Mouse (Mus musculus): ENCODE measurements around the gene Smyd1. TPM values are rescaled to one million over a fixed set of nuclear protein-coding genes. Genes with fewer than 3 reads are reported as not detected.
"Not testable (repeated sequence)": the region's sequence is repeated elsewhere in the genome, so short reads cannot be mapped to it uniquely, and the experiment has no call there.

Gene Smyd1
- total RNA-seq, 2 experiments from 2014 or later: not detected

- ATAC-seq (replicated peaks; ENCODE audit: low FRiP score, low TSS enrichment, poor library complexity, severe bottlenecking): peak; percentile 43; the same call in 1 of the 2 replicates
These were observed 52.9 kb downstream of the Smyd1 start for GRCm38 (mm10) chr6:71268929-71269685.

GRCm38 (mm10) chr6:71267603-71268002, 54.4 kb downstream of the Smyd1 start:
- not testable (repeated sequence) for ATAC-seq (replicated peaks; ENCODE audit: low FRiP score, low TSS enrichment, poor library complexity, severe bottlenecking)

GRCm38 (mm10) chr6:71262142-71262833, 59.7 kb downstream of the Smyd1 start:
- ATAC-seq (replicated peaks; ENCODE audit: low FRiP score, low TSS enrichment, poor library complexity, severe bottlenecking): no peak

GRCm38 (mm10) chr6:71261060-71261459, 61.0 kb downstream of the Smyd1 start:
- ATAC-seq (replicated peaks; ENCODE audit: low FRiP score, low TSS enrichment, poor library complexity, severe bottlenecking): no peak

- ATAC-seq (replicated peaks; ENCODE audit: low FRiP score, low TSS enrichment, poor library complexity, severe bottlenecking): peak; percentile 96
These were observed 61.9 kb downstream of the Smyd1 start for GRCm38 (mm10) chr6:71260051-71260640.

DNA sequence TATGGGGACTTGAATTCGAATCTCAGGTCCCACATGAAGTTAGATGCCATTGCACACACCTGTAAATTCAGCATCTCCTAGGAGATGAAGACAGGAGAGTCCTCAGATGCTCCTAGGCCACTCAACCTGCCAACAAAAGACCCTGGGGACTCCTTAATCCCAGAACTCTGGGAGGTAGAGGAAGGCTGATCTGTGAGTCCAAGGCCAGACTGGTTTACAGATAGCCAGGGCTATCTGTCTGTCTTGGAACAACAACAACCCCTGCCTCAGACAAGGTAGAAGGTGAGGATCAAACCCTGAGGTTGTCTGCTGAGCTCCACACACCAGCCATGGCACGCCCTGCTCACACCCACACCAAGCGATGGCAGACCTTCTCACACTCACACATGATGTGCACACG, 62.9 kb downstream of the Smyd1 start:
- no peak for ATAC-seq (replicated peaks; ENCODE audit: low FRiP score, low TSS enrichment, poor library complexity, severe bottlenecking)

GRCm38 (mm10) chr6:71258562-71258961, 63.5 kb downstream of the Smyd1 start:
- ATAC-seq (replicated peaks; ENCODE audit: low FRiP score, low TSS enrichment, poor library complexity, severe bottlenecking): no peak

GRCm38 (mm10) chr6:71257375-71257774, 64.7 kb downstream of the Smyd1 start:
- no peak for ATAC-seq (replicated peaks; ENCODE audit: low FRiP score, low TSS enrichment, poor library complexity, severe bottlenecking)

DNA sequence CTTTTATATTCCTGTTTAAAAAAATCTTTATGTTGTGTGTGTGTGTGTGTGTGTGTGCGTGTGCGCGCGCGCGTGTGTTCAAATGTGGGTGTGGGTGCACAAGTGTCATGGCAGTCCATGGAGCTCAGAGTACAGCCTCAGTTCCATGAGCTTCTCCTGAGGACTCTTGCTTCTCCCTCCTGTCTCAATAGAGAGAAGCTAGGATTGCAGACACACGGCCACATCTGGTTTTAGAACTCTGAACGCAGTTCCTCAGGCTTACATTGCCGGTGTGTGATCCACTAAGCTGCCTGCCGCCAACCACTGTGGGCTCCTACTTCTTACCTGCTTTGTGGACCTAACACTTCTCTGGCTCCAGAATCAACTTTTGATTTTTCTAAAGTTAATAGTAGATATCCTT, 65.9 kb downstream of the Smyd1 start:
- no peak for ATAC-seq (replicated peaks; ENCODE audit: low FRiP score, low TSS enrichment, poor library complexity, severe bottlenecking)

DNA sequence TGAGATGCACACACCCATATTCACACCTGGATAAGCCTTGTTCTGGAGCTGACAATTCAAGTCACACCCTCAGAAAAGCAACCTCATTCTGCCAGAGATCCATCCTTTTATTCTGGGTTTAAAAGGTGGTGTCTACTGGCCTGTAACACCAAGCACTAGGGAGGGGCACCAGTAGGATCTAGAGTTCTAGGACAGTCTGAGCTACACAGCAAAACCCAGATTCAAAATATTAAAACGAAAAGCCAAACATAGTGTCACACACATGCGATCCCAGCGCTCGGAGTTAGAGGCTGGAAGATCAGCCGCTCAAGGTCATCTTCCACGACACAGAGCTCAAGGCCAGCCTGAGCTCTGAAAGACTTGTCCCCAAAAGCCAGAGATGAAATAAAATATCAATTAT, 67.6 kb downstream of the Smyd1 start:
- no peak for ATAC-seq (replicated peaks; ENCODE audit: low FRiP score, low TSS enrichment, poor library complexity, severe bottlenecking)

DNA sequence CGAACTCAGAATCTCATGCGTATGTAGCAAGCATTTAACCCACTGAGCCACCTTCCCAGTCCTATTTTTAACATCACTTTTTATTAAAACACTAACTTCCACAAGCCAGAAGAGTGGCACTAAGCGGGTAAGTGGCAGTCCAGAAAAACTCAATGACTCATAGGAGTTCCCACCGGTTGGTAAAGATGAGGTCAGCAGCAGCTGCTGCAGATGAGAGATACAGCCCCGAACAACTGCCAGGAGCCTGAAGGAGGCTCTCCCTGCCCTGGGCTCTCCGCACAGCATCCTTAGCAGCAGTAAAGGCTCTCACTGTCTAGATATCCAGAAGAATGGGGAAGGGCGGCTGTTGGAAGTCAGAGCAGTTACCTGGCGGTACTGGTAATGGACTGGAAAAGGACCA, 71.1 kb downstream of the Smyd1 start:
- 0 out of 2 replicates have a peak, but pooled peaks have one; percentile 57 for ATAC-seq (replicated peaks; ENCODE audit: low FRiP score, low TSS enrichment, poor library complexity, severe bottlenecking)

DNA sequence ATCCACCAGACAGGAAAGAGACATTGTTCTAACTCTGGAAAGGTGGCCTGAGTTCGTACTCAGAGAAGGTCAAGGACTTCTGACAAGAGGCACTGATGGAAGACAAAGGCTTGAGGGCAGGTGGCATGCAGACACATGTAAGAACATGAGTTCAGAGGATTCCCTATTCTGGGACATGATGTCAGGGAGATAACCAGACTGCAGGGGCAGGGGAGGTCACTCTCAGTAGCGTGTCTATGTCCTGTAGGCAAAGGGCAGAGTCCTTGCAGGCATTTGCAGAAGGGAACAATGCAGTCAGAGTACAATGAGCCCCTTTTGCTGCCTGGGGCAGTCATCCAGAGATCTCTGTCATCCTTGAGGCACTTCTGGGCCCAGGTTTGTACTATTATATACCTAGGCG, 72.4 kb downstream of the Smyd1 start:
- no peak for ATAC-seq (replicated peaks; ENCODE audit: low FRiP score, low TSS enrichment, poor library complexity, severe bottlenecking)

- ATAC-seq (replicated peaks; ENCODE audit: low FRiP score, low TSS enrichment, poor library complexity, severe bottlenecking): no peak
These were observed 73.6 kb downstream of the Smyd1 start for GRCm38 (mm10) chr6:71248420-71248819.

DNA sequence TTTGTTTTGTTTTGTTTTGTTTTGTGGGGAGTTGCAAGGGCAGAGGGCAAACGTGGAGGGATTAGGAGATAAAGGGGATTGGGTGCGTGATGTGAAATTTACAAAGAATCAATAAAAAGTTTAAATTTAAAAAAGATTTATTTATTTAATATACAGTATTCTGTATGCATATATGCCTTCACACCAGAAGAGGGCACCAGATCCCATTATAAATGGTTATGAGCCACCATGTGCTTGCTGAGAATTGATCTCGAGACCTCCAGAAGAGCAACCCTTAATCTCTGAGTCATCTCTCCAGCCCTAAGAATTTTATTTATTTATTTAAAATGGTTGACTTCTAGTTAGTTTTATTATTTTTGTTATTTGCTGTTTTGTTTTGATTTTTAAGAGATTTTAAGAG, 78.8 kb downstream of the Smyd1 start:
- no peak for ATAC-seq (replicated peaks; ENCODE audit: low FRiP score, low TSS enrichment, poor library complexity, severe bottlenecking)

GRCm38 (mm10) chr6:71242811-71243210, 79.2 kb downstream of the Smyd1 start:
- ATAC-seq (replicated peaks; ENCODE audit: low FRiP score, low TSS enrichment, poor library complexity, severe bottlenecking): no peak

GRCm38 (mm10) chr6:71240831-71241230, 81.2 kb downstream of the Smyd1 start:
- ATAC-seq (replicated peaks; ENCODE audit: low FRiP score, low TSS enrichment, poor library complexity, severe bottlenecking): no peak

DNA sequence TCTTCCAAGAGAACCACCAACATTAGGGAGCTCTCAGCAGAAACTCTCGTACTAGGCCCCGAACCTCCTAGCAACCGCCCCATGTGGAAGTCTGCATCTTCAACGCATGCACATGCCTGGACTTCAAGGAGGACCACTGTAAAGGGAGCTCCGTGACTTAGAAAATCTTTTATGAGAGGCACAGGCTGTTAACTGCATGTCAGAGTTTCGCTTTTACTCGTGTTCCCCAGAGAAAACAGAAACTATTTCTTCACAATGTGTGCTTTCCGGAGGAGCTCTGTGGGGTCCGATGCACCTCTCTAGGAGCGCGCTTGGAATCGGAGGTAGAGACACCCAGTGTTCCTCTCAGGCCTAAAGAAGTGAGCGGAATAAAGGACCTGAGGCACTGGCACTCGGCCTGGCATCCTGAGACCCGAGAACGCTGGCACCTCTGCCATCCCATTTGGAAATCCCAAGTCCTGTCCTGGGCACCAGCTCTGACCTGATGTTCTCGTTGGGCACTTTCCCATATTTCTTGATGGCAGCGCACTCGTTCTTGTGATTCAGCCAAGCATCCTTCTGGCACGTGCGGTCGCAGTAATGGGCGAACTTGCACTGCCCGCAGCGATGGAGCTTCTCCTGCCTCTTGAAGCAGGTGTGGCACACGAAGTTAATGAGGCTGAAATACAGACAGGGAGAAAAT, 82.8 kb downstream of the Smyd1 start:
- no peak for ATAC-seq (replicated peaks; ENCODE audit: low FRiP score, low TSS enrichment, poor library complexity, severe bottlenecking)

DNA sequence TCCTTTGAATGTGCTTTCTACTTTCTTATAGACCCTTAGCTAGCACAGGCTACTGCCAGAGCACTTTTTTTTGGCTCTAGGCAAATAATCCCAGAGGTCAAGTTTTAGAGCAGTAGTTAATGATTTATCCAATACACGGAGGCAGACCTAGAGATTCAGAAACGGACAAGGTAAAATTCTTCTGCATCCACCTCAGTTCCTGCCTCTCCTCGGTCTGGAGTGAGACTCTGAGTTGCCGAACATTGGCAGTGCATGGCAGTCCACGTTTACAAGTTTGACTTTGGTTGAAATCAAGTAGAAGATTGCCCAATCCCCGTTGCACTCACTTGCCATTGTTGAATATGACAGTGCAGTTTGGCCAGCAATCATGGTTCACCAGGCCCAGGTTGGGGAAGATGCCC, 85.0 kb downstream of the Smyd1 start:
- no peak for ATAC-seq (replicated peaks; ENCODE audit: low FRiP score, low TSS enrichment, poor library complexity, severe bottlenecking)

DNA sequence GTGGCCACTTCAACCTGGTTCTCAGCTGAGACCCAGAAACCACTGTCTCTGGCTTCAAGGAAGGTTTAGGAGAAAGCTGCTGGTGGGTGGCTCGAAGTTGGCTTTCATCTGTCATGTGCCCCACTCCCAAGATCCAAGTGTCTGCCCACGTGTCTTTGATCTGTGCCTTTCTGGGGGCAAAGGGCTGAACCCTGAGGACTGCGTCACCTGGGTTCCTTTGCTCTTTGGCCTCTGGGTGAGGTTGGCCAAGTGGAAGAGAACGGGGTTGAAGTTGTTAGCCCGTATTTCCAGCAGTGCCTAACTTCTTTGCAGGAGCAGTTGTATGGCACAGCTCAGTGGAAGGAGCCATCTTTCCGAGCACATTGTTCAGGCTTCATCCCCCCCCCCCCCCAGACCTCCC, 85.5 kb downstream of the Smyd1 start:
- ATAC-seq (replicated peaks; ENCODE audit: low FRiP score, low TSS enrichment, poor library complexity, severe bottlenecking): no peak

GRCm38 (mm10) chr6:71235944-71236343, 86.1 kb downstream of the Smyd1 start:
- no peak for ATAC-seq (replicated peaks; ENCODE audit: low FRiP score, low TSS enrichment, poor library complexity, severe bottlenecking)

All from megakaryocyte-erythroid progenitor cell, adult 5-6 weeks (primary cell).